Mouse (Mus musculus) intestine, embryonic 14.5 days (tissue): ENCODE data around the gene Tmeff1. TPM values are rescaled to one million over a fixed set of nuclear protein-coding genes. Genes with fewer than 3 reads are reported as not detected.

Source experiments
- ATAC-seq: fragments of 200-750 bp; cut with Nextera tagmentation; replicated peaks from 2 replicates; pipeline ENCODE4 v1.8.0; 2017; ENCODE audit warnings: low read depth, moderate number of reproducible peaks, moderate TSS enrichment, moderate library complexity; ENCODE audit not compliant: low FRiP score, low TSS enrichment
- DNase-seq: peaks from one replicate; pipeline ENCODE4 v3.0.0-alpha.2; 2018; ENCODE audit warnings: low spot score
- H3K27ac ChIP-seq: fragments of 300-500 bp; sonication (generic); 2 replicates; pipeline ENCODE4 v1.5.1; 2014; ENCODE audit warnings: low read depth, mild to moderate bottlenecking, control low read depth
- H3K27me3 ChIP-seq: fragments of 300-500 bp; sonication (generic); replicated peaks from 2 replicates; pipeline ENCODE4 v1.6.1; 2014; ENCODE audit warnings: low read length, control low read depth; ENCODE audit not compliant: control insufficient read depth, insufficient read depth
- H3K36me3 ChIP-seq: fragments of 300-500 bp; sonication (generic); 2 replicates; pipeline ENCODE4 v1.6.1; 2014; ENCODE audit warnings: low read length, control low read depth; ENCODE audit not compliant: control insufficient read depth, insufficient read depth
- H3K4me1 ChIP-seq: fragments of 300-500 bp; sonication (generic); replicated peaks from 2 replicates; pipeline ENCODE4 v1.6.1; 2014; ENCODE audit warnings: low read length, control low read depth, mixed read lengths; ENCODE audit not compliant: control insufficient read depth, insufficient read depth
- H3K4me2 ChIP-seq: fragments of 300-500 bp; sonication (generic); 2 replicates; pipeline ENCODE4 v1.6.1; 2014; ENCODE audit warnings: low read length
- H3K4me3 ChIP-seq: fragments of 300-500 bp; sonication (generic); 2 replicates; pipeline ENCODE4 v1.5.1; 2014; ENCODE audit warnings: low read depth, low read length, control low read depth, mixed read lengths
- H3K9ac ChIP-seq: fragments of 300-500 bp; sonication (generic); 2 replicates; pipeline ENCODE4 v1.6.1; 2014; ENCODE audit warnings: mild to moderate bottlenecking, low read length
- H3K9me3 ChIP-seq: fragments of 300-500 bp; sonication (generic); 2 replicates; pipeline ENCODE4 v1.6.1; 2016; ENCODE audit warnings: low read length, control low read depth; ENCODE audit not compliant: control insufficient read depth
- WGBS: fragments of 180-500 bp; shearing (Covaris S2); extraction: QIAGEN DNeasy Blood & Tissue Kit; methylation state at CpG from one replicate; pipeline ENCODE4 v1.1.7; 2014; 5-methylcytosine and 5-hydroxymethylcytosine counted together
- polyA plus RNA-seq: library from polyadenylated mRNA; unstranded; fragments of >200 nt; fragmentation: Nextera tagmentation; extraction: Ambion mirVana; gene quantifications from 2 replicates; pipeline ENCODE4 v1.2.1, GENCODE M21; 2014

Tmeff1 gene
- polyA plus RNA-seq, 1 experiment from 2014 or later, result 64.5 TPM

DNA sequence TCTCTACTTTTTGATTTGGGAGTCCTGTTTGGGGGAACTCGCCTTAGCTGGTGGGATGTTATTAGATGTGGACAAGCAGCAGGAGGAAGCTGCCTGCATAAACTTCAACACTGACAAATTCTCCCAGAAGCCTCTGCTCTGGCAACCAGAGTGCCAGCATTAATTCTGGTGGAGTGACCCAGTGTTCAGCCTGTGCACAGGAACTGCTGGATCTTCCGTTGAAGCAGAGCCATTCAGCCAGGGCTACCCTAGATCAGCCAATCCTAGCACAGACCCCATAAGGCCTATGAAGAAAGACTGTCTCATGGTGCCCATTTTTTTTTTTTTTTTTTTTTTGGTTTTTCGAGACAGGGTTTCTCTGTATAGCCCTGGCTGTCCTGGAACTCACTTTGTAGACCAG lies 3.0 kb upstream of the Tmeff1 start:
- Histone ChIP-seq H3K36me3 (no peaks in the 10 kb centered on the region), H3K4me3 (no peak overlapping the region), H3K27me3 (no peaks in the 10 kb centered on the region), H3K9ac (no peak overlapping the region), H3K4me2 (no peak overlapping the region), H3K9me3 (no peaks in the 10 kb centered on the region), H3K27ac (no peak overlapping the region), H3K4me1 (no peaks in the 10 kb centered on the region)
- DNase-seq (no peak), ATAC-seq (no peak)
- 81% methylated on average over 2 of the region's 3 CpGs for WGBS

DNA sequence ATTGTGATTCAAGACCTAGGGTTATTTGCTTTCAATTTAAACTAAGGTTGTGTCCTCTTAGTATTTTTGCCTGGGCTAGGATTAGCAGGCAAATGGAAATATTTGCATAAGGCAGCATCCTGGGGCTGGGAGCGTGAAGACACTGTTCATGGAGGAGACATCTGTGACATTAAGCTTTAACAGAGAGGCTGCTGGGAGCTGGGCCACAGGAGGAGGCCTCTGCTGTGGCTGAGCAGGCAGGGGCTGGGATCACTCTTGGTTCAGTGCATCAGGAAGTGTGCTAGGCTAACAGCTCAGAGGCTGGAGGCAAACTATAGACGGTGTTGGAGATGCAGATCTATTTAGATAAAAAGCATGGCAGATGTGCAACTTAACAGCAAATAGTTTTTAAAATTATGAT lies 2.0 kb upstream of the Tmeff1 start:
- 88% methylated on average over 2 of the region's 2 CpGs for WGBS

DNA sequence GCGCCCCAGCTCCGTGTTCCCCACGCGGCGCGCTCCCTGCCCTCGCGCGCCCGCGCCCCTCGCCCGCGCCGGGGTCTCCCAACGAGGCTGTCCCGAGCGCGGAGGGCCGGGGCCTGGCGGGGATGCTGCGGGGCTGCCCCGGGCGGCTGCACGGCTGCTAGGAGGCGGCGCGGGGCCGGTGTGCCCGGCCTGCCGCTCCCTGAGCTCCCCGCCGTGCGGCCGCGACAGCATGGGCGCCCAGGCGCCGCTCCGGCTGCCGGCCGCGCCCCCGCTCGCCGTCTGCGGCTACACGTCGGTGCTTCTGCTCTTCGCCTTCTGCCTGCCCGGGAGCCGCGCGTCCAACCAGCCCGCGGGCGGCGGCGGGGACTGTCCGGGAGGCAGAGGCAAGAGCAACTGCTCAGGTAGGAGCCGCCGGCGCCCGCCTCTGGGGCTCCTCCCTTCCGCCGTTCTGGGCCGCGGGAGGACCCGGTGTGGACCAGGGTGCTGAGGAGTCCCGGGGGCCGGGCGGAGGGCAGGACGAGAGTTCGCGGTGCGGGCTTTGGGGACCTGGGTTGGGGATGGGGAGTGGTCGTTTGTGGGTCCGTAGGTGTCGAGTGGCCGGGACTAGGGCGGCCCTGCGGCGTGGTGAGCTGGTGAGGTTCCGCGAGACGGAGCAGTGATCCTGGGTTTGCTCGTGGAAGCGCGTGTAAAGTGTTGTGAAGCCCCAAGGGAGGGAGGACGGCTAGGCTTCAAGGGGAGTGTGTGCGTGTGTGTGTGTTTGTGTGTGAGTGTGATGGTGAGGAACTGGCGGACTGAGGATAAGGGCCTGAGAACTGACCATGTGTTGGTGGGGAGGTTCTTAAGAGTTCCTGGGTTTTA lies 496 bp downstream of the Tmeff1 start:
- H3K36me3 ChIP-seq, result no peaks in the 10 kb centered on the region
- WGBS, result under 1% methylated on average over 67 of the region's 92 CpGs
- 0 out of 2 replicates have a peak, but pooled peaks cover 9% of the 10 kb centered on the region for H3K4me1 ChIP-seq
- H3K27me3 ChIP-seq, result no peaks in the 10 kb centered on the region
- H3K9ac ChIP-seq, result peak overlapping the region; percentile 94
- H3K4me2 ChIP-seq, result peak overlapping the region; percentile 67
- ATAC-seq (peak; percentile 78), DNase-seq (peak; percentile 86)
- H3K27ac ChIP-seq, result peak overlapping the region; percentile 95
- H3K4me3 ChIP-seq, result peak overlapping the region; percentile 82
- no peaks in the 10 kb centered on the region for H3K9me3 ChIP-seq

More for the DNA sequence above, 2.0 kb upstream of the Tmeff1 start:
- no peak for DNase-seq
- Histone ChIP-seq H3K36me3 (no peaks in the 10 kb centered on the region), H3K27me3 (no peaks in the 10 kb centered on the region), H3K4me1 (no peaks in the 10 kb centered on the region), H3K4me2 (no peak overlapping the region), H3K27ac (no peak overlapping the region), H3K9me3 (no peaks in the 10 kb centered on the region), H3K4me3 (no peak overlapping the region), H3K9ac (no peak overlapping the region)
- ATAC-seq, result no peak

DNA sequence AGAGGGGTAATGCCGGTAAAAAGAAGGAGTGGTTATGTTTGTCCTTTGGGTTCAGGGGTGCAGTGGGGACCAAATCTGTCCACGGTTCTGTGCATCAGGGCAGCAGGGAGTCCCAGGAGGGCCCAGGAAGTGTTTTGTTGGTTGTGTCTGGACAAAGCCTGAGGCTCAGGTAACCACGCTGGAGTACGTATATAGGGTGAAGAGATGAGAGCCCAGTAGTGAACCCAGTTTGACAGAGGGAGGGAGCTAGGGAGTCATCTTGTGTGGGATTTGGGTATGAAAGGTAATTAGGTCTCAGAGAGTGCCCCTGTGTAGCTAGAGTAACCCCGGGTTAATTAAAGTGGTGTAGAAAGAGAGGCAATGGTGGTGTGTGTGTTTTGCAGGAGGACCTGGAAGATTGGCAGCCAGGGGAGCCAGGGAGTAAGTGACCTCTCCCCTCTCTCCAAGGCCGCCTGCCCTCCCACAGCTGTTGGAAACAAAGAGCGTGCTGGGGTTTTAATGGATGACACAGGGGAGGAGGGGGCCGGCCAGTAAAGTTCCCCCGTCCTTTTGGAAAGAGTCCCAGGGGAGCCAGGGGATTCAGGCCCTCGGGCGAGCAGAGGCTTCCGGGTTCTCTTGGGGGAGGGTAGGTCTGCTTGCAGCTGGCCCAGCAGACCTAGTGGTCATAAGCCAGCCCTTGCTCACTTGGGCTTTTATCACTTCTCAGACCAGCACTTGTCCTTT lies 1.3 kb downstream of the Tmeff1 start:
- H3K27me3 ChIP-seq, result no peaks in the 10 kb centered on the region
- peak overlapping the region; percentile 82 for H3K4me3 ChIP-seq
- H3K9me3 ChIP-seq, result no peaks in the 10 kb centered on the region
- WGBS, result 3% methylated on average over 12 of the region's 12 CpGs
- H3K36me3 ChIP-seq, result no peaks in the 10 kb centered on the region
- peak overlapping the region; percentile 94 for H3K9ac ChIP-seq
- H3K4me1 ChIP-seq, result peaks cover 9% of the 10 kb centered on the region; the same call in 1 of the 2 replicates
- peak; percentile 37 for ATAC-seq
- peak overlapping the region; percentile 67 for H3K4me2 ChIP-seq
- peak overlapping the region; percentile 95 for H3K27ac ChIP-seq
- DNase-seq, result peak; percentile 86

DNA sequence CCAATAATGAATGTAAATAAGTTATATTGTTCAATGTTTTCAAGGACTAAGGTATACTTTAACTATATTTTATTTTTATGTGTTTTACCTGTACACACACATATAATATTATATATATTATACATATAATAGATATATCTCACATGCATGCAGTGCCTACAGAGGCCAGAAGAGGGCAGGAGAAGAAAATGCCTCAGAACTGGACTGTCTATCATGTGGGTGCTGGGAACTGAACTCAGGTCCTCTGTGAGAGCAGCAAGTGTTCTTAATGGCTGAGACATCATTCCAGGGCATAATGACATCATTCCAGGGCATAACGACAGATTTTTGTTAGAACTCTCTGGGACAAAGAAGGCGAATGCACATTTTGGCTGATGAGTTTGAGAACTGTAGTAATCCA lies 2.6 kb downstream of the Tmeff1 start:
- H3K27ac ChIP-seq, result no peak overlapping the region
- no peaks in the 10 kb centered on the region for H3K9me3 ChIP-seq
- H3K9ac ChIP-seq, result no peak overlapping the region
- DNase-seq, result no peak
- peaks cover 9% of the 10 kb centered on the region; the same call in 1 of the 2 replicates for H3K4me1 ChIP-seq
- 96% methylated on average over 2 of the region's 2 CpGs for WGBS
- H3K27me3 ChIP-seq, result no peaks in the 10 kb centered on the region
- ATAC-seq, result no peak
- H3K4me3 ChIP-seq, result no peak overlapping the region
- H3K4me2 ChIP-seq, result no peak overlapping the region
- no peaks in the 10 kb centered on the region for H3K36me3 ChIP-seq

DNA sequence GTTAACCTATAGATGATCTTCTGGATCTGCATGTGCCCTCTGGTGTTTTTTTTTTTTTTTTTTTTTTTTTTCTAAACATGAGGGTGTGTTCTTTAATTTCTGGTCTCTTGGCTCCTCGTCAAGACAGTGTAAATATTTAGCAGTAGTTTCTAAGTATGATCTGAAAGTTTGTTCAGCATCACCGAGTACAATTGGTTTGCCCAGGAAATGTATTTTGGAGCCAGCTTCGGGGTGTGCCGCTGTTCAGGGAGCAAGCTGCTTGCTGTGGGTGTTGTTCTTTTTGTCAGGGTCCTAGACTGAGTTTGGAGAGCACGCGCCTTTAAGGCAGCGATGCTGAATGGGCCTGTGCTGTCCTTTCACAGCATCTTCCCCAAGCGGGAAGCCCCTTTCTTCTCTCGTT lies 3.6 kb downstream of the Tmeff1 start:
- H3K36me3 ChIP-seq, result no peaks in the 10 kb centered on the region
- H3K9ac ChIP-seq, result no peak overlapping the region
- no peak overlapping the region for H3K27ac ChIP-seq
- 47% methylated on average over 9 of the region's 9 CpGs for WGBS
- DNase-seq, result no peak
- peak overlapping the region; percentile 11; the same call in 1 of the 2 replicates for H3K4me2 ChIP-seq
- H3K4me3 ChIP-seq, result no peak overlapping the region
- peaks cover 9% of the 10 kb centered on the region; the same call in 1 of the 2 replicates for H3K4me1 ChIP-seq
- no peaks in the 10 kb centered on the region for H3K9me3 ChIP-seq
- H3K27me3 ChIP-seq, result no peaks in the 10 kb centered on the region
- no peak for ATAC-seq

DNA sequence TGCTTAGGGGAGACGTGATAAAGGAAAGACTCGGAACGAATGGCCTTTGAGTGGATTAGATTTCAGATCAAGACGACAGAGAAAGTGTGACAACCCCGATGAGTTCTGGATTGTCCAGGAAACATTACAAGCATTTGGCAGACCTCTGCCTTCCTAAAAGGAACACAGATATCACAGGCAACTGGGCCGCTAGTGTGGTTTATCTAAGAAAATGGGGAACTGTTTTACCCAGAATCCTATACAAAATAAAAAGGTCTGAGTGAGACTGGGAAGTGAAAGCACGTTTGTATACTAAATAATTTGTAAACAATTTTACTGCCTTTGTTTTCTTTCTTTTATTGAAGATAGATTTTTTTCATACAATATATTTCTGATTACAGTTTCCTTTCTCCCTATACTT lies 5.9 kb downstream of the Tmeff1 start:
- Histone ChIP-seq H3K4me3 (no peak overlapping the region), H3K27ac (no peak overlapping the region), H3K4me1 (peaks cover 9% of the 10 kb centered on the region; the same call in 1 of the 2 replicates), H3K27me3 (no peaks in the 10 kb centered on the region), H3K36me3 (no peaks in the 10 kb centered on the region), H3K4me2 (no peak overlapping the region), H3K9ac (no peak overlapping the region), H3K9me3 (no peaks in the 10 kb centered on the region)
- ATAC-seq (no peak), DNase-seq (no peak)
- 84% methylated on average over 7 of the region's 7 CpGs for WGBS

DNA sequence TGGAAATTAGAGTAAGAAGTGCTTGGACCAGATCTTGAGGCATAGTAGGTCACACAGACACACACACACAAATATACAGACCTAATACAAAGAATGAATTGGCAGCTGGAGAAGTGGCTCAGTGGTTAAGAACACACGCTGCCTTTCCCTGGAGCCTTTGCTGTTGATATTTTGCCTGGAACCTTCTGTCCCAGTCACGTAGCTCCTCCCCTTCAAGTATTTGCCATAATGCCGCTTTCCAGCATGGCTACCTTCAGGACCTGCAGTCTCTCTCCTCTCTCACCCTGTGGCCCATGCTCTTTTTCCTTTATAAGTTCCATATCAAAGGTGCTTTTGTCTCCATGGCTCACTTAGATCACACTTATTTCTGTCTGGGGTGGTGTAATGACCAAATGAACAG lies 6.4 kb downstream of the Tmeff1 start:
- H3K4me1 ChIP-seq, result peaks cover 9% of the 10 kb centered on the region; the same call in 1 of the 2 replicates
- H3K9me3 ChIP-seq, result no peaks in the 10 kb centered on the region
- H3K36me3 ChIP-seq, result no peaks in the 10 kb centered on the region
- no peak for ATAC-seq
- H3K4me3 ChIP-seq, result no peak overlapping the region
- H3K27me3 ChIP-seq, result no peaks in the 10 kb centered on the region
- no peak overlapping the region for H3K4me2 ChIP-seq
- H3K9ac ChIP-seq, result no peak overlapping the region
- WGBS, result 91% methylated on average over 3 of the region's 3 CpGs
- H3K27ac ChIP-seq, result no peak overlapping the region
- no peak for DNase-seq
